Mouse (Mus musculus): ENCODE results near the gene Gstp2.

GRCm38 (mm10) chr19:4093772-4094171 is 47.9 kb upstream of the Gstp2 start:
- no peak for TF ChIP-seq CTCF (IDR thresholded peaks at IDR 0.05; ENCODE audit: low read depth)
- TF ChIP-seq EP300 (IDR thresholded peaks at IDR 0.05; ENCODE audit: low read depth) = no peak
